Mouse (Mus musculus): ENCODE measurements around the gene Npff. TPM values are rescaled to one million over a fixed set of nuclear protein-coding genes. Genes with fewer than 3 reads are reported as not detected.

The Npff gene
- polyA plus RNA-seq, 1 experiment: 0.84 TPM

DNA sequence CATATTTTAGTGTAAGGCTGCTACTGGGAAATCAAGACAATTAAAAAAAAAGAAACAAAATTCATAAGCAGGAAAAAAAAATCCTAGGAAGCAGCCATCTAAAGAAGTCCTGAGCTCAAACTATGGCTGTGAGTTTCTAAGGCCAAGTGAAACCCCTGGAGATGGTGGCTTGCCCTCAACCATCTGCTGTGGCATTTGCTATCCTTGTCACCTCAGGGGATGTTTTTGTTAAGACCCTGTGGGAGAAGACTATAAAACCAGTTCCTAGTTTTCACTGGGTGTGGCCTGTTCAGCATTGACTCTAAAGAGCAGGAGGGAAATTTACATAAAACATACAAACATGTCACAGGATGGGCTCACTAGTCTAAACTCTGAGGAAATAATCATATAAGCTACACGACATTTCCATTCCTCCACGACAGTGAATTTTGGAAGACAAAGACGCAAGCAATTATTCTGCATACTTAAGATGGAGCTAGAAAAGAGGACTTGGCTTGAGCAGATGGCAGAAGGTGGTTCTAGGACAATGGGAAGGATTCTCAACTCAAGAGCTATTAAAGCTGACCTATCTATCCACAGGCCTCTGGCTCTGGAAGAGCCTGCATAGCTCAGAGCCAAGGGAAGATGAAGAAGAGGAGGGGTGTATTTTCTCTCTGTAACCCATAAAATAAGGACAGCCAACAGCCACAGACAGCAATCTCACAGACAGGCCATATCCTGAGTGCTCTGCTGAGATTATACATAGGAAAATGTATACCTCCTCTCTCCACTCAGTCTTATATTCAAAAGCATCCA is 7.6 kb upstream of the Npff start:
- H3K4me3 ChIP-seq: no peak overlapping the region
- H3K27me3 ChIP-seq (ENCODE audit: control insufficient read depth, insufficient read depth, insufficient read length): no peaks in the 10 kb centered on the region
- H3K36me3 ChIP-seq (ENCODE audit: control insufficient read depth, insufficient read depth): peaks cover 94% of the 10 kb centered on the region
- H3K79me2 ChIP-seq (ENCODE audit: control insufficient read depth, insufficient read depth): no peaks in the 10 kb centered on the region
- H3K4me2 ChIP-seq (ENCODE audit: low read depth): no peak overlapping the region
- TF ChIP-seq E2F4 (IDR thresholded peaks at IDR 0.05; ENCODE audit: insufficient read depth): no peak
- no peak for TF ChIP-seq POLR2AphosphoS2 (IDR thresholded peaks at IDR 0.05; ENCODE audit: insufficient read length, low read depth)
- no peak for TF ChIP-seq TCF3 (IDR thresholded peaks at IDR 0.05; ENCODE audit: insufficient read length, low read depth)
- no peak for TF ChIP-seq MYOD1 (IDR thresholded peaks at IDR 0.05; ENCODE audit: control insufficient read depth in 1 of 3, insufficient read length in 2 of 3, low read depth in 2 of 3)
- TF ChIP-seq TCF12 (IDR thresholded peaks at IDR 0.05; ENCODE audit: insufficient read depth, poor library complexity, severe bottlenecking): no peak
- TF ChIP-seq USF1 (IDR thresholded peaks at IDR 0.05; ENCODE audit: low read depth): no peak
- no peak for TF ChIP-seq MAX (IDR thresholded peaks at IDR 0.05; ENCODE audit: low read depth)
- TF ChIP-seq POLR2A (IDR thresholded peaks at IDR 0.05; ENCODE audit: insufficient read length, low read depth): no peak
- no peak for TF ChIP-seq SRF (IDR thresholded peaks at IDR 0.05; ENCODE audit: control insufficient read depth, insufficient read length, low read depth)
- no peak for TF ChIP-seq REST (IDR thresholded peaks at IDR 0.05; ENCODE audit: insufficient read depth, insufficient read length)
- no peak for TF ChIP-seq CEBPB (IDR thresholded peaks at IDR 0.05; ENCODE audit: insufficient read depth, poor library complexity, severe bottlenecking)
- TF ChIP-seq MYOG (IDR thresholded peaks at IDR 0.05; ENCODE audit: control insufficient read depth in 1 of 3, insufficient read depth in 1 of 3, insufficient read length in 2 of 3, low read depth in 2 of 3): no peak
- no peak overlapping the region for H3ac ChIP-seq (ENCODE audit: control insufficient read depth, insufficient read length)

DNA sequence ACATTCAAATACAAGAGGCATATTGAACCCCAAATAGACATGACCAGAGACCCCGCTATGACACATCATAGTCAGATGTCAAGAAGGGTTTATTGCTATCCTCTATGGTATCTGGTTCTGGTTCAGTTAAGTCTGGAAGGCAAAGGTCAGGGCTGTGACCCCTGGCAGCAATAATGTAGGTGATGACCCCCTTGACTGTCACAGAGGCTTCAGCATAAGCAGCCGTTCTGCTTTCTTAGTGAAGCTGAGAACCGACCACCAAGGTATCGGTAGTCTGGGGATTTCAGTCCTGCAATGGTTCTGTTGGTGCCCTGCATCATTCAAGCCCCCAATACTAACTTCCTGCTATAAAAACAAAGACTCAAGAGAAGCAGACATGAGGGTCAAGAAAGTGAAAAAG is 6.8 kb upstream of the Npff start:
- Histone ChIP-seq H3ac (ENCODE audit: control insufficient read depth, insufficient read length) (no peak overlapping the region), H3K4me3 (no peak overlapping the region), H3K4me2 (ENCODE audit: low read depth) (no peak overlapping the region), H3K27me3 (ENCODE audit: control insufficient read depth, insufficient read depth, insufficient read length) (no peaks in the 10 kb centered on the region), H3K79me2 (ENCODE audit: control insufficient read depth, insufficient read depth) (no peaks in the 10 kb centered on the region), H3K36me3 (ENCODE audit: control insufficient read depth, insufficient read depth) (peaks cover 87% of the 10 kb centered on the region)
- TF ChIP-seq POLR2AphosphoS2 (IDR thresholded peaks at IDR 0.05; ENCODE audit: insufficient read length, low read depth): no peak
- TF ChIP-seq MYOG (IDR thresholded peaks at IDR 0.05; ENCODE audit: control insufficient read depth in 1 of 3, insufficient read depth in 1 of 3, insufficient read length in 2 of 3, low read depth in 2 of 3): no peak
- no peak for TF ChIP-seq MYOD1 (IDR thresholded peaks at IDR 0.05; ENCODE audit: control insufficient read depth in 1 of 3, insufficient read length in 2 of 3, low read depth in 2 of 3)
- TF ChIP-seq POLR2A (IDR thresholded peaks at IDR 0.05; ENCODE audit: insufficient read length, low read depth): no peak
- TF ChIP-seq TCF12 (IDR thresholded peaks at IDR 0.05; ENCODE audit: insufficient read depth, poor library complexity, severe bottlenecking): no peak
- TF ChIP-seq E2F4 (IDR thresholded peaks at IDR 0.05; ENCODE audit: insufficient read depth): no peak
- no peak for TF ChIP-seq CEBPB (IDR thresholded peaks at IDR 0.05; ENCODE audit: insufficient read depth, poor library complexity, severe bottlenecking)
- TF ChIP-seq SRF (IDR thresholded peaks at IDR 0.05; ENCODE audit: control insufficient read depth, insufficient read length, low read depth): no peak
- TF ChIP-seq MAX (IDR thresholded peaks at IDR 0.05; ENCODE audit: low read depth): no peak
- no peak for TF ChIP-seq USF1 (IDR thresholded peaks at IDR 0.05; ENCODE audit: low read depth)
- no peak for TF ChIP-seq TCF3 (IDR thresholded peaks at IDR 0.05; ENCODE audit: insufficient read length, low read depth)
- TF ChIP-seq REST (IDR thresholded peaks at IDR 0.05; ENCODE audit: insufficient read depth, insufficient read length): no peak

DNA sequence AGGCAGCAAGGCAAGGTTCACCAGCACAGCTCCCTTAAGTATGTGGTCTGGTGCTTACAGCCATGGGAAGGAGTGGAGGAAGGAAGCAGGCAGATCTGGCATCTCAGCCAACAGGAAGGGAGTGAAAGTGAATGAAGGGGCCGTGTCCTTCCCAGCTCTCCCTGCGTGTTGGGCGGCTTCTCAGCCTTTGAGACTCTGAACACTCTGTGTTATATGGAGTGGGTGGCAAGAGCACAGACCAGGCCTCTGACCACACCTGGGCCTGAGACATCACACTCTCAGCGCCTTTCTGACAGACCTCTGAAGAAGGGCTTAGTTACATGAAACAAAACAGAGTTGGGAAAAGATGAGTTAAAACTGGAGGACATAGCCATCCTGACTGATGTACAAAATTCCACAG is 5.8 kb upstream of the Npff start:
- Histone ChIP-seq H3K36me3 (ENCODE audit: control insufficient read depth, insufficient read depth) (peaks cover 83% of the 10 kb centered on the region), H3K27me3 (ENCODE audit: control insufficient read depth, insufficient read depth, insufficient read length) (no peaks in the 10 kb centered on the region), H3K4me3 (no peak overlapping the region), H3K4me2 (ENCODE audit: low read depth) (no peak overlapping the region), H3ac (ENCODE audit: control insufficient read depth, insufficient read length) (no peak overlapping the region), H3K79me2 (ENCODE audit: control insufficient read depth, insufficient read depth) (no peaks in the 10 kb centered on the region)
- TF ChIP-seq POLR2AphosphoS2 (IDR thresholded peaks at IDR 0.05; ENCODE audit: insufficient read length, low read depth) (no peak), CEBPB (IDR thresholded peaks at IDR 0.05; ENCODE audit: insufficient read depth, poor library complexity, severe bottlenecking) (no peak), MYOD1 (IDR thresholded peaks at IDR 0.05; ENCODE audit: control insufficient read depth in 1 of 3, insufficient read length in 2 of 3, low read depth in 2 of 3) (no peak), TCF3 (IDR thresholded peaks at IDR 0.05; ENCODE audit: insufficient read length, low read depth) (no peak), REST (IDR thresholded peaks at IDR 0.05; ENCODE audit: insufficient read depth, insufficient read length) (no peak), TCF12 (IDR thresholded peaks at IDR 0.05; ENCODE audit: insufficient read depth, poor library complexity, severe bottlenecking) (no peak), MAX (IDR thresholded peaks at IDR 0.05; ENCODE audit: low read depth) (no peak)

DNA sequence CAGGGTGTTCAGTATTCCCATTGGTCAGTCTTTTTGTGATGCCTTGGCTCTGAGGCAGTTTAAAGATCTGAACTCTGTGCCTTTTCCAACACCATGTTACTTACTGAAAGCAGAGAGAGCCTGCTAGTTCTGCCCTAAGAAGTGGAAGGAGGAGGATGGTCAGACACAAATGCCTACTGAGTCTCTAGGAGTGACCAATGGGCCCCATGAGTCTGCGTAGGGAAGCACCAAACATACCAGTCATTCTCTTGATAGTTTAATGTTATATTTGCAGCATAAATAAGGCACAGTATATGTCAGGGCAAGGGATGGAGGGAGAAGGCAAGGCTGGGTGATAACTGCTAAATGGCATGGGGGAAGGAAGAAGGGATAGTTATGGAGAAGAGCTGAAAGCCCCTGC is 3.7 kb upstream of the Npff start:
- no peaks in the 10 kb centered on the region for H3K79me2 ChIP-seq (ENCODE audit: control insufficient read depth, insufficient read depth)
- no peak overlapping the region for H3K4me3 ChIP-seq
- peaks cover 65% of the 10 kb centered on the region for H3K36me3 ChIP-seq (ENCODE audit: control insufficient read depth, insufficient read depth)
- no peak overlapping the region for H3ac ChIP-seq (ENCODE audit: control insufficient read depth, insufficient read length)
- no peak overlapping the region for H3K4me2 ChIP-seq (ENCODE audit: low read depth)
- H3K27me3 ChIP-seq (ENCODE audit: control insufficient read depth, insufficient read depth, insufficient read length): no peaks in the 10 kb centered on the region
- no peak for TF ChIP-seq E2F4 (IDR thresholded peaks at IDR 0.05; ENCODE audit: insufficient read depth)
- no peak for TF ChIP-seq MYOD1 (IDR thresholded peaks at IDR 0.05; ENCODE audit: control insufficient read depth in 1 of 3, insufficient read length in 2 of 3, low read depth in 2 of 3)
- TF ChIP-seq CEBPB (IDR thresholded peaks at IDR 0.05; ENCODE audit: insufficient read depth, poor library complexity, severe bottlenecking): no peak
- TF ChIP-seq MYOG (IDR thresholded peaks at IDR 0.05; ENCODE audit: control insufficient read depth in 1 of 3, insufficient read depth in 1 of 3, insufficient read length in 2 of 3, low read depth in 2 of 3): no peak
- no peak for TF ChIP-seq REST (IDR thresholded peaks at IDR 0.05; ENCODE audit: insufficient read depth, insufficient read length)
- TF ChIP-seq SRF (IDR thresholded peaks at IDR 0.05; ENCODE audit: control insufficient read depth, insufficient read length, low read depth): no peak
- TF ChIP-seq TCF3 (IDR thresholded peaks at IDR 0.05; ENCODE audit: insufficient read length, low read depth): no peak
- TF ChIP-seq POLR2A (IDR thresholded peaks at IDR 0.05; ENCODE audit: insufficient read length, low read depth): no peak
- TF ChIP-seq MAX (IDR thresholded peaks at IDR 0.05; ENCODE audit: low read depth): no peak
- no peak for TF ChIP-seq USF1 (IDR thresholded peaks at IDR 0.05; ENCODE audit: low read depth)
- no peak for TF ChIP-seq TCF12 (IDR thresholded peaks at IDR 0.05; ENCODE audit: insufficient read depth, poor library complexity, severe bottlenecking)
- no peak for TF ChIP-seq POLR2AphosphoS2 (IDR thresholded peaks at IDR 0.05; ENCODE audit: insufficient read length, low read depth)
